Mouse (Mus musculus): ENCODE measurements around the gene Cnot1.

DNA sequence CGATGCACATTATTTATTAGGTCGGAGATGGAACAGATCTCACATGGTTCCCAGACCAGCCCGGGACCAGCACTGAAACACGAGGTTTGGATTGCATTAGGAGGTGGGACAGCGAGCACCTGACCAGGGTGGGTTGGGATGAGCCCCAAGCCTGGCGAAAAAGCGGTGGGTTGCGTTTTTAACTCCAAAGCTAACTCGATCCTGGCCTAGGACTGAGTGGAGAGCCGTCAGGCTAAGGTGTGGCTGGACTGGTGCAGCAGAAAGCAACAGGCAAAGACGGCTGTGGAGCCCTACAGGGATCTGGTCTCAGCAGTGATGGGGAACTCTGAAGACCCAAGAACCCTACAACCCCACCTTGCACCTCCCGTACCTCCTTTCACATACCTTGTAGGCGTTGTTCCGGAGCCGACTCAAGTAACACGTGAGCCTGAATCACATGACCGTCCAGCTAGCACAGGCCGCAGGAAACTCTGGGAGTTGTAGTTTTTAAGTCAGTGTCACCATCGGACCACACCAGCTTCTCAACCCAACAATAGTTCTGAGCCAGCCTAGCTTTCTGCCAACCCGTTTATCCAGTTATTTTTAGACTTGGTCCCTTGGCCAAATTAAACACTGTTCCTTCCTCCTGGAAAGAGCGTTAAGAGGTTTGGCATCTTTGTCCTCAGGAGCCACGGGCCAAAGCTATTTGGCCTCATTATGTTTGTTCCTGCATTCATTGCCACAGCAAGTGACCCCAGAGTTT, 46.0 kb upstream of the Cnot1 start, which contains the start of gene Slc38a7:
- TF ChIP-seq GATA1 (IDR thresholded peaks at IDR 0.05; ENCODE audit: low read length) (no peak), TAL1 (IDR thresholded peaks at IDR 0.05; ENCODE audit: low read length) (no peak)

Measured in erythroblast, embryonic 14.5 days (primary cell).